Mouse (Mus musculus): ENCODE data around the gene Stk16. TPM values are rescaled to one million over a fixed set of nuclear protein-coding genes. Genes with fewer than 3 reads are reported as not detected.
"Not testable (repeated sequence)": the region's sequence is repeated elsewhere in the genome, so short reads cannot be mapped to it uniquely, and the experiment has no call there.

The Stk16 gene
- polyA plus RNA-seq, 1 experiment from 2014 or later = 75.8 TPM

- Histone ChIP-seq H3K4me3 (ENCODE audit: low read depth, low read length) (no peak overlapping the region), H3K9me3 (ENCODE audit: low read length) (no peaks in the 10 kb centered on the region), H3K9ac (replicated peaks; ENCODE audit: low read depth) (no peak overlapping the region), H3K27ac (ENCODE audit: low read length) (no peak overlapping the region), H3K27me3 (replicated peaks; ENCODE audit: insufficient read depth, low read length) (no peaks in the 10 kb centered on the region), H3K4me1 (ENCODE audit: insufficient read depth, low read depth, low read length) (no peaks in the 10 kb centered on the region), H3K4me2 (replicated peaks; ENCODE audit: low read depth, low read length) (no peak overlapping the region), H3K36me3 (ENCODE audit: insufficient read depth, low read length) (no peaks in the 10 kb centered on the region)
- TF ChIP-seq EP300 (IDR thresholded peaks at IDR 0.05) (no peak), CTCF (IDR thresholded peaks at IDR 0.05) (no peak)
- WGBS = 58% methylated on average over 7 of the region's 7 CpGs
- no peak for ATAC-seq
- no peak for DNase-seq (ENCODE audit: low spot score)
Observed at GRCm38 (mm10) chr1:75230335-75230994, 19.8 kb downstream of the Stk16 start.

- no peak for ATAC-seq
- H3K9me3 ChIP-seq (ENCODE audit: low read length) = no peaks in the 10 kb centered on the region
- no peak overlapping the region for H3K4me2 ChIP-seq (replicated peaks; ENCODE audit: low read depth, low read length)
- no peak for DNase-seq (ENCODE audit: low spot score)
- no peak overlapping the region for H3K9ac ChIP-seq (replicated peaks; ENCODE audit: low read depth)
- H3K36me3 ChIP-seq (ENCODE audit: insufficient read depth, low read length) = no peaks in the 10 kb centered on the region
- H3K27me3 ChIP-seq (replicated peaks; ENCODE audit: insufficient read depth, low read length) = no peaks in the 10 kb centered on the region
- no peak overlapping the region for H3K27ac ChIP-seq (ENCODE audit: low read length)
- WGBS = 57% methylated on average over 4 of the region's 4 CpGs
- TF ChIP-seq EP300 (IDR thresholded peaks at IDR 0.05) = no peak
- no peak for TF ChIP-seq CTCF (IDR thresholded peaks at IDR 0.05)
- H3K4me3 ChIP-seq (ENCODE audit: low read depth, low read length) = no peak overlapping the region
- no peaks in the 10 kb centered on the region for H3K4me1 ChIP-seq (ENCODE audit: insufficient read depth, low read depth, low read length)
Observed at GRCm38 (mm10) chr1:75231224-75231623, 20.6 kb downstream of the Stk16 start.

GRCm38 (mm10) chr1:75231664-75232152, 21.1 kb downstream of the Stk16 start, which contains the start of gene A630095N17Rik:
A630095N17Rik (minus strand) TSS chr1:75232102.
- H3K9me3 ChIP-seq (ENCODE audit: low read length) = no peaks in the 10 kb centered on the region
- ATAC-seq = no peak
- WGBS = 68% methylated on average over 5 of the region's 5 CpGs

GRCm38 (mm10) chr1:75232489-75232888, 21.9 kb downstream of the Stk16 start:
- H3K27ac ChIP-seq (ENCODE audit: low read length); H3K9me3 ChIP-seq (ENCODE audit: low read length); H3K4me2 ChIP-seq (replicated peaks; ENCODE audit: low read depth, low read length); H3K27me3 ChIP-seq (replicated peaks; ENCODE audit: insufficient read depth, low read length); H3K4me1 ChIP-seq (ENCODE audit: insufficient read depth, low read depth, low read length); H3K36me3 ChIP-seq (ENCODE audit: insufficient read depth, low read length); H3K4me3 ChIP-seq (ENCODE audit: low read depth, low read length); DNase-seq (ENCODE audit: low spot score); ATAC-seq; H3K9ac ChIP-seq (replicated peaks; ENCODE audit: low read depth): not testable (repeated sequence)
- 62% methylated on average over 4 of the region's 4 CpGs for WGBS

More at GRCm38 (mm10) chr1:75231664-75232152, 21.1 kb downstream of the Stk16 start, which contains the start of gene A630095N17Rik:
- H3K9ac ChIP-seq (replicated peaks; ENCODE audit: low read depth) = no peak within 1 kb of the TSS
- no peak within 1 kb of the TSS for H3K4me3 ChIP-seq (ENCODE audit: low read depth, low read length)
- H3K4me2 ChIP-seq (replicated peaks; ENCODE audit: low read depth, low read length) = no peak within 1 kb of the TSS
- H3K27me3 ChIP-seq (replicated peaks; ENCODE audit: insufficient read depth, low read length) = no peaks in the 10 kb centered on the region
- TF ChIP-seq CTCF (IDR thresholded peaks at IDR 0.05) (no peak), EP300 (IDR thresholded peaks at IDR 0.05) (no peak)
- no peaks in the 10 kb centered on the region for H3K36me3 ChIP-seq (ENCODE audit: insufficient read depth, low read length)
- no peak for DNase-seq (ENCODE audit: low spot score)
- no peaks in the 10 kb centered on the region for H3K4me1 ChIP-seq (ENCODE audit: insufficient read depth, low read depth, low read length)
- no peak within 1 kb of the TSS for H3K27ac ChIP-seq (ENCODE audit: low read length)

- H3K4me3 ChIP-seq (ENCODE audit: low read depth, low read length) = no peak overlapping the region
- ATAC-seq (peak; percentile 24; the same call in 1 of the 2 replicates), DNase-seq (ENCODE audit: low spot score) (peak; percentile 84)
- H3K27me3 ChIP-seq (replicated peaks; ENCODE audit: insufficient read depth, low read length) = no peaks in the 10 kb centered on the region
- no peak overlapping the region for H3K9ac ChIP-seq (replicated peaks; ENCODE audit: low read depth)
- no peak overlapping the region for H3K4me2 ChIP-seq (replicated peaks; ENCODE audit: low read depth, low read length)
- H3K36me3 ChIP-seq (ENCODE audit: insufficient read depth, low read length) = no peaks in the 10 kb centered on the region
- TF ChIP-seq CTCF (IDR thresholded peaks at IDR 0.05) (peak; percentile 83), EP300 (IDR thresholded peaks at IDR 0.05) (no peak)
- H3K4me1 ChIP-seq (ENCODE audit: insufficient read depth, low read depth, low read length) = peaks cover 6% of the 10 kb centered on the region; the same call in 1 of the 2 replicates
- H3K9me3 ChIP-seq (ENCODE audit: low read length) = no peaks in the 10 kb centered on the region
- 0% methylated on average over 8 of the region's 8 CpGs for WGBS
- no peak overlapping the region for H3K27ac ChIP-seq (ENCODE audit: low read length)
Observed at GRCm38 (mm10) chr1:75234606-75235005, 24.0 kb downstream of the Stk16 start.

GRCm38 (mm10) chr1:75236117-75237050, 25.7 kb downstream of the Stk16 start, which contains the start of gene Dnajb2:
Dnajb2 (plus strand) TSS chr1:75236406.
- Histone ChIP-seq H3K9me3 (ENCODE audit: low read length) (no peaks in the 10 kb centered on the region), H3K27me3 (replicated peaks; ENCODE audit: insufficient read depth, low read length) (no peaks in the 10 kb centered on the region), H3K9ac (replicated peaks; ENCODE audit: low read depth) (peak within 1 kb of the TSS; percentile 66), H3K4me3 (ENCODE audit: low read depth, low read length) (peak within 1 kb of the TSS; percentile 62), H3K27ac (ENCODE audit: low read length) (peak within 1 kb of the TSS; percentile 94), H3K4me2 (replicated peaks; ENCODE audit: low read depth, low read length) (peak within 1 kb of the TSS; percentile 96), H3K4me1 (ENCODE audit: insufficient read depth, low read depth, low read length) (peaks cover 6% of the 10 kb centered on the region; the same call in 1 of the 2 replicates), H3K36me3 (ENCODE audit: insufficient read depth, low read length) (no peaks in the 10 kb centered on the region)
- peak; percentile 95 for DNase-seq (ENCODE audit: low spot score)
- peak; percentile 96 for ATAC-seq
- TF ChIP-seq EP300 (IDR thresholded peaks at IDR 0.05) (0 out of 2 replicates have a peak, but pooled peaks have one; percentile 15), CTCF (IDR thresholded peaks at IDR 0.05) (no peak)
- WGBS = under 1% methylated on average over 47 of the region's 64 CpGs

Data from lung, postnatal 0 days (tissue).